Mouse (Mus musculus) testis, adult 2 months (tissue): ENCODE data around the gene Abcb9.

Experiments used
- CTCF ChIP-seq: fragments of 200-500 bp; IDR thresholded peaks from 2 replicates; pipeline ENCODE4 v1.5.1; 2012; ENCODE audit warnings: low read depth, mild to moderate bottlenecking, inconsistent platforms, low read length, moderate library complexity; ENCODE audit not compliant: control insufficient read depth, insufficient read depth, insufficient replicate concordance
- POLR2A ChIP-seq: fragments of 200-500 bp; IDR thresholded peaks from 2 replicates; pipeline ENCODE4 v1.6.1; 2012; ENCODE audit warnings: low read depth, mild to moderate bottlenecking, inconsistent platforms, low read length, moderate library complexity; ENCODE audit not compliant: control insufficient read depth

GRCm38 (mm10) chr5:124021701-124022100 lies 73.9 kb downstream of the Abcb9 start:
- TF ChIP-seq CTCF (no peak), POLR2A (no peak)
